Mouse (Mus musculus): ENCODE data around the gene Glis3. TPM values are rescaled to one million over a fixed set of nuclear protein-coding genes. Genes with fewer than 3 reads are reported as not detected.

The Glis3 gene
- polyA plus RNA-seq, 1 experiment: 31.6 TPM

GRCm38 (mm10) chr19:28477326-28477863 lies 202.5 kb downstream of the Glis3 start:
- Histone ChIP-seq H3K27ac (ENCODE audit: insufficient read depth, low read length) (no peak overlapping the region), H3K4me1 (ENCODE audit: control insufficient read depth, insufficient read depth, low read length) (no peaks in the 10 kb centered on the region), H3K4me3 (ENCODE audit: insufficient read depth, low read length) (no peak overlapping the region)
- TF ChIP-seq CTCF (IDR thresholded peaks at IDR 0.05; ENCODE audit: borderline replicate concordance, insufficient read depth, low read length): no peak
- no peak for TF ChIP-seq POLR2A (IDR thresholded peaks at IDR 0.05; ENCODE audit: low read depth, low read length)

- TF ChIP-seq CTCF (IDR thresholded peaks at IDR 0.05; ENCODE audit: borderline replicate concordance, insufficient read depth, low read length): no peak
- no peak for TF ChIP-seq POLR2A (IDR thresholded peaks at IDR 0.05; ENCODE audit: low read depth, low read length)
- no peak overlapping the region for H3K27ac ChIP-seq (ENCODE audit: insufficient read depth, low read length)
- no peak overlapping the region for H3K4me3 ChIP-seq (ENCODE audit: insufficient read depth, low read length)
- H3K4me1 ChIP-seq (ENCODE audit: control insufficient read depth, insufficient read depth, low read length): no peaks in the 10 kb centered on the region
Measured at GRCm38 (mm10) chr19:28473621-28474020, 206.3 kb downstream of the Glis3 start.

GRCm38 (mm10) chr19:28471144-28471543 lies 208.7 kb downstream of the Glis3 start:
- H3K4me3 ChIP-seq (ENCODE audit: insufficient read depth, low read length): no peak overlapping the region
- H3K4me1 ChIP-seq (ENCODE audit: control insufficient read depth, insufficient read depth, low read length): no peaks in the 10 kb centered on the region
- TF ChIP-seq POLR2A (IDR thresholded peaks at IDR 0.05; ENCODE audit: low read depth, low read length): no peak
- H3K27ac ChIP-seq (ENCODE audit: insufficient read depth, low read length): no peak overlapping the region

GRCm38 (mm10) chr19:28465779-28466178 lies 214.1 kb downstream of the Glis3 start:
- TF ChIP-seq POLR2A (IDR thresholded peaks at IDR 0.05; ENCODE audit: low read depth, low read length) (no peak), CTCF (IDR thresholded peaks at IDR 0.05; ENCODE audit: borderline replicate concordance, insufficient read depth, low read length) (no peak)
- Histone ChIP-seq H3K27ac (ENCODE audit: insufficient read depth, low read length) (no peak overlapping the region), H3K4me1 (ENCODE audit: control insufficient read depth, insufficient read depth, low read length) (no peaks in the 10 kb centered on the region), H3K4me3 (ENCODE audit: insufficient read depth, low read length) (no peak overlapping the region)

GRCm38 (mm10) chr19:28454331-28454730 lies 225.5 kb downstream of the Glis3 start:
- Histone ChIP-seq H3K27ac (ENCODE audit: insufficient read depth, low read length) (no peak overlapping the region), H3K4me3 (ENCODE audit: insufficient read depth, low read length) (no peak overlapping the region), H3K4me1 (ENCODE audit: control insufficient read depth, insufficient read depth, low read length) (no peaks in the 10 kb centered on the region; the same call in none of the 2 replicates)
- TF ChIP-seq POLR2A (IDR thresholded peaks at IDR 0.05; ENCODE audit: low read depth, low read length): no peak
- no peak for TF ChIP-seq CTCF (IDR thresholded peaks at IDR 0.05; ENCODE audit: borderline replicate concordance, insufficient read depth, low read length)

- TF ChIP-seq CTCF (IDR thresholded peaks at IDR 0.05; ENCODE audit: borderline replicate concordance, insufficient read depth, low read length) (no peak), POLR2A (IDR thresholded peaks at IDR 0.05; ENCODE audit: low read depth, low read length) (no peak)
- Histone ChIP-seq H3K27ac (ENCODE audit: insufficient read depth, low read length) (no peak overlapping the region), H3K4me1 (ENCODE audit: control insufficient read depth, insufficient read depth, low read length) (peaks cover 2% of the 10 kb centered on the region), H3K4me3 (ENCODE audit: insufficient read depth, low read length) (no peak overlapping the region)
Measured at GRCm38 (mm10) chr19:28452951-28453520, 226.8 kb downstream of the Glis3 start.

- TF ChIP-seq POLR2A (IDR thresholded peaks at IDR 0.05; ENCODE audit: low read depth, low read length) (no peak), CTCF (IDR thresholded peaks at IDR 0.05; ENCODE audit: borderline replicate concordance, insufficient read depth, low read length) (no peak)
- Histone ChIP-seq H3K4me1 (ENCODE audit: control insufficient read depth, insufficient read depth, low read length) (peaks cover 2% of the 10 kb centered on the region), H3K4me3 (ENCODE audit: insufficient read depth, low read length) (no peak overlapping the region), H3K27ac (ENCODE audit: insufficient read depth, low read length) (peak overlapping the region; percentile 74)
Measured at GRCm38 (mm10) chr19:28448811-28449210, 231.1 kb downstream of the Glis3 start.

GRCm38 (mm10) chr19:28442161-28442560 lies 237.7 kb downstream of the Glis3 start:
- TF ChIP-seq POLR2A (IDR thresholded peaks at IDR 0.05; ENCODE audit: low read depth, low read length): no peak
- TF ChIP-seq CTCF (IDR thresholded peaks at IDR 0.05; ENCODE audit: borderline replicate concordance, insufficient read depth, low read length): no peak
- Histone ChIP-seq H3K4me3 (ENCODE audit: insufficient read depth, low read length) (no peak overlapping the region), H3K4me1 (ENCODE audit: control insufficient read depth, insufficient read depth, low read length) (no peaks in the 10 kb centered on the region), H3K27ac (ENCODE audit: insufficient read depth, low read length) (no peak overlapping the region)

GRCm38 (mm10) chr19:28436457-28437148 lies 243.3 kb downstream of the Glis3 start:
- TF ChIP-seq POLR2A (IDR thresholded peaks at IDR 0.05; ENCODE audit: low read depth, low read length) (no peak), CTCF (IDR thresholded peaks at IDR 0.05; ENCODE audit: borderline replicate concordance, insufficient read depth, low read length) (no peak)
- no peak overlapping the region for H3K4me3 ChIP-seq (ENCODE audit: insufficient read depth, low read length)
- no peaks in the 10 kb centered on the region for H3K4me1 ChIP-seq (ENCODE audit: control insufficient read depth, insufficient read depth, low read length)
- H3K27ac ChIP-seq (ENCODE audit: insufficient read depth, low read length): no peak overlapping the region

GRCm38 (mm10) chr19:28428220-28428816 lies 251.6 kb downstream of the Glis3 start:
- Histone ChIP-seq H3K27ac (ENCODE audit: insufficient read depth, low read length) (no peak overlapping the region), H3K4me3 (ENCODE audit: insufficient read depth, low read length) (no peak overlapping the region), H3K4me1 (ENCODE audit: control insufficient read depth, insufficient read depth, low read length) (no peaks in the 10 kb centered on the region)
- TF ChIP-seq CTCF (IDR thresholded peaks at IDR 0.05; ENCODE audit: borderline replicate concordance, insufficient read depth, low read length) (no peak), POLR2A (IDR thresholded peaks at IDR 0.05; ENCODE audit: low read depth, low read length) (no peak)
